Mouse (Mus musculus): ENCODE data around the gene Micall2.

DNA sequence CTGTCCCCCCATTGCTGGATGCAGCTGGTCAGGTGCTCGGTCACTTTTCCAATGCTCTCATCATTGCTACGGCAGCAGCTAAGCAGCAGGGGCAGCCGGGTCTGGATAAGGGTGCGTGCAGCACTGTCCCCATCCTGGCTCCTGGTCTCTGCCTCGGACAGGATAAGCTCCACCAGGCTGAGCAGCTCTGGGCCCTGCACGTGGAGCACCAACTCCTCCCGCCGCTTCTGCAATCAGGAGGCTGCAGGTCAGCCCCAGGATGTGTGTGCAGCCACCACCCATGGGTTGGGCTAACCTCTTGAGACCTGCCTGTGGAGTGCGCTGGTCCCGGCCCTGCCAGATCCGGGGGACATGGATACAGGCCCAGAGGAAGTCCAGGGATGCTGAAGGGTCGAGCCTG lies 20.0 kb upstream of the Micall2 start:
- TF ChIP-seq CTCF (conservative IDR thresholded peaks at IDR 0.05; ENCODE audit: insufficient read depth, insufficient read length, low read depth, low read length), result no peak
- no peak for TF ChIP-seq POLR2A (IDR thresholded peaks at IDR 0.05; ENCODE audit: low read depth, low read length)

Measured in kidney, adult 2 months (tissue).